Mouse (Mus musculus) stomach, embryonic 14.5 days (tissue): ENCODE measurements around the gene Prickle2. TPM values are rescaled to one million over a fixed set of nuclear protein-coding genes. Genes with fewer than 3 reads are reported as not detected.

Experiments used
- ATAC-seq: fragments of 200-750 bp; cut with Nextera tagmentation; 2 replicates; pipeline ENCODE4 v1.8.0; 2017; ENCODE audit warnings: low read depth, moderate TSS enrichment; ENCODE audit not compliant: insufficient number of reproducible peaks, insufficient read depth, low FRiP score
- H3K27ac ChIP-seq: fragments of 300-500 bp; sonication (generic); 2 replicates; pipeline ENCODE4 v1.5.1; 2014; ENCODE audit warnings: mild to moderate bottlenecking, low read length, moderate library complexity, mixed read lengths
- H3K27me3 ChIP-seq: fragments of 300-500 bp; sonication (generic); 2 replicates; pipeline ENCODE4 v1.6.1; 2014; ENCODE audit warnings: low read length, control low read depth, mixed read lengths; ENCODE audit not compliant: control insufficient read depth, insufficient read depth
- H3K36me3 ChIP-seq: fragments of 300-500 bp; sonication (generic); 2 replicates; pipeline ENCODE4 v1.6.1; 2014; ENCODE audit warnings: mild to moderate bottlenecking, control low read depth, low read length, moderate library complexity, mixed read lengths; ENCODE audit not compliant: control insufficient read depth, insufficient read depth
- H3K4me1 ChIP-seq: fragments of 300-500 bp; sonication (generic); 2 replicates; pipeline ENCODE4 v1.6.1; 2014; ENCODE audit warnings: low read length, control low read depth, mixed read lengths; ENCODE audit not compliant: control insufficient read depth, insufficient read depth
- H3K4me2 ChIP-seq: fragments of 300-500 bp; sonication (generic); replicated peaks from 2 replicates; pipeline ENCODE4 v1.6.1; 2014; ENCODE audit warnings: low read depth, low read length, control low read depth
- H3K4me3 ChIP-seq: fragments of 300-500 bp; sonication (generic); 2 replicates; pipeline ENCODE4 v1.5.1; 2014; ENCODE audit warnings: low read depth, low read length, control low read depth
- H3K9ac ChIP-seq: fragments of 300-500 bp; sonication (generic); replicated peaks from 2 replicates; pipeline ENCODE4 v1.6.1; 2014; ENCODE audit warnings: low read depth, mild to moderate bottlenecking, control low read depth, low read length, moderate library complexity, mixed read lengths
- H3K9me3 ChIP-seq: fragments of 300-500 bp; sonication (generic); 2 replicates; pipeline ENCODE4 v1.6.1; 2016; ENCODE audit warnings: low read depth, low read length, control low read depth; ENCODE audit not compliant: control insufficient read depth
- WGBS: fragments of 180-500 bp; shearing (Covaris S2); extraction: QIAGEN DNeasy Blood & Tissue Kit; methylation state at CpG from one replicate; pipeline ENCODE4 v1.1.7; 2014; 5-methylcytosine and 5-hydroxymethylcytosine counted together
- polyA plus RNA-seq: library from polyadenylated mRNA; unstranded; fragments of >200 nt; fragmentation: Nextera tagmentation; extraction: Ambion mirVana; gene quantifications from 2 replicates; pipeline ENCODE4 v1.2.1, GENCODE M21; 2014

Prickle2 gene
- polyA plus RNA-seq, 1 experiment from 2014 or later: 13.4 TPM

DNA sequence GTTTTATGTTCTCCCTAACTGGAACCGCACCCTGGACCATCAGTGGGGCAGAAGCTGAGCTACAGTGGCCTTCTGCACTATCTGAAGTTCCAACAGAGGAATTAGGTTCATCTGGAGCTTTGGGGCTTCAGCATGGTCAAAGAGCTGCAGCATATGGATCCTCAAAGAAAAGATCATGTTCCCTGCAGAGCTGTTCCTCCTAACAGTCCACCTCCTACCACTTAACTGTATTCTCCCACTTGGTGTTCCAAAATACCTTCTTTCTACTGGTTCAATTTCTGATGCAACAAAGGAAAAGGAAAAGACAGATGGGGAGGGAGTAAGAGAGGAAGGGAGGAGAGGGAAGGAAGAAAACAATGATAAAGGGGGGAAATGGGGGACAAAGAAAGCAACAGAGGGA is 56.9 kb downstream of the Prickle2 start:
- Histone ChIP-seq H3K9ac (no peak overlapping the region), H3K4me1 (no peaks in the 10 kb centered on the region), H3K36me3 (no peaks in the 10 kb centered on the region), H3K27ac (no peak overlapping the region), H3K27me3 (no peaks in the 10 kb centered on the region), H3K4me3 (no peak overlapping the region), H3K9me3 (no peaks in the 10 kb centered on the region), H3K4me2 (no peak overlapping the region)
- 90% methylated on average over 1 of the region's 1 CpGs for WGBS
- no peak for ATAC-seq

DNA sequence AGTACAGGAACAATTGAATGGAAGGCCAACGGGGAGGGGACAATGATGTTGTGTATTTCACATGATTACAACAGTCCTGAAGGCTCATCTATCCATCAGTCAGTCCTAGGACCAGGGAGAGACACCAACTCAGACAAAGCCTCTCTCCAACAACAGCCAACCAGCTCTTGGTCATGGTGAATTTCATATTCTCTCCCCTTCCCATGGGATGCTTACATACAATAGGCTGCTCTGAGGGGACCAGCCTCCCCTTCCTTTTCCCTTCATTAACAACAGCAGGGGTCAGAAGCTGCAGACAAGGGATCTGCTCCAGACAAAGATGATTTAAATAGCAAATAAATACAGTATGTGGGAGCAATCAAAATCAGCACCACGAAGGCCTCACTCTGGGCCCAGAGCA is 57.4 kb downstream of the Prickle2 start:
- no peaks in the 10 kb centered on the region for H3K4me1 ChIP-seq
- H3K4me3 ChIP-seq: no peak overlapping the region
- no peaks in the 10 kb centered on the region for H3K27me3 ChIP-seq
- H3K36me3 ChIP-seq: no peaks in the 10 kb centered on the region
- H3K27ac ChIP-seq: no peak overlapping the region
- WGBS: 56% methylated on average over 2 of the region's 2 CpGs
- no peak for ATAC-seq
- no peak overlapping the region for H3K9ac ChIP-seq
- H3K4me2 ChIP-seq: no peak overlapping the region
- H3K9me3 ChIP-seq: no peaks in the 10 kb centered on the region

DNA sequence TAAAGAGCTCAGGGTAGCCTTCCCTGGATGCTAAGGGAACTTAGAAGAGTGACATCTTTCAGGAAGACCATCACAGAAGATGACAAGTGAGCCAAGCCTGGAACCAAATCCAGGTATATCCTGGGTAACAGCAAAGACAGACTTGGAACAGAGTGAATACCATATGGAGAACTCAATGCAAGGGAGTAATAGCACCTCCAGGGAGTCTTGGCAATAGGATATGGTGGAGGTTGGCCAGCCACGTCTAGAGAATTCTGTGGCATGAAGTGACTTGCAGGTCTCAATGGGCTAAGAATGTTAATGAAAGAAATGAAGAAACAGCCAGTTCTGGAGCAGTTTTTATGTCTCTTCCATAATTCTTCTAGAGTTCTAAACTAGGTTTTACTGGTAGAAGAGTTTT is 63.0 kb downstream of the Prickle2 start:
- Histone ChIP-seq H3K36me3 (no peaks in the 10 kb centered on the region), H3K4me3 (no peak overlapping the region), H3K4me1 (no peaks in the 10 kb centered on the region), H3K27me3 (no peaks in the 10 kb centered on the region), H3K4me2 (no peak overlapping the region), H3K27ac (no peak overlapping the region), H3K9ac (no peak overlapping the region), H3K9me3 (no peaks in the 10 kb centered on the region)
- WGBS: 90% methylated on average over 1 of the region's 1 CpGs
- no peak for ATAC-seq

DNA sequence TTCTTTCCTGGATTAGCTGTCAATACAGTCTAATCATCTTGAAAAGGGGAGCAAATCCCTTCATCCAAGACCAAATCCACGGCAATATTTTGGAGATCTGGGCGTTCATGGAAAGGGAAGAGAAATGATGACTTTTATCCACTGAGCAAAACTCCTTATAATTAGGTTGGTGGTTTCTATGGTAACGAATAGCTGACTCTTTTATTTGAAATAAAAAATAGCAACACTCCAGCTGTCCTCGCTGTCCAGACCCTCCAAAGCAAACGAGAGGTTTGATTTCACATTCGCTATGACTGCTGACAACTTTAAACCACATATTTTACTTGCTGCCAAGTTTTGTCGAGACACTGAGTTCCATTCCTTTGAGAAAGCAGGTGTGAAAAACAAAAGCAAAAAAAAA is 64.0 kb downstream of the Prickle2 start:
- no peak for ATAC-seq
- H3K4me1 ChIP-seq: no peaks in the 10 kb centered on the region
- no peak overlapping the region for H3K4me2 ChIP-seq
- H3K9me3 ChIP-seq: no peaks in the 10 kb centered on the region
- H3K36me3 ChIP-seq: no peaks in the 10 kb centered on the region
- no peaks in the 10 kb centered on the region for H3K27me3 ChIP-seq
- no peak overlapping the region for H3K4me3 ChIP-seq
- WGBS: 49% methylated on average over 7 of the region's 7 CpGs
- H3K9ac ChIP-seq: no peak overlapping the region
- no peak overlapping the region for H3K27ac ChIP-seq

DNA sequence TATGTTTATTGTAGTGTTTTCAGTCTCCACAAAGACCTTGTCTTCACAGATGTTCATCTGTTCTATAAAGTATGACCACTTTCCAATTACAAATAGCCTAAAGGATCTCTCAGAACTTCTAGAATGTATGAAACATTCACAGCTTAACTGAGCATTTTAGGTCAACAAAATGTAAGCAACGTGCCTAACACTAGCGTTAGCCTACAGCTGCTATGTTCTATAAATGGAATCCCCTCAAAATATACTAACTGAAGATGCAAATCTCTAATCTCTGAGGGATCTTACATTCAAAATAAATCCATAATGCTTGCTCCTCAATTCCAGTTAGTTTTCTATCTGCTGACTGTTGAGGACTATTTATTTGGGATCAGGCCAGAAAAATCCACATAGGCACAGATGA is 65.1 kb downstream of the Prickle2 start:
- H3K4me3 ChIP-seq: no peak overlapping the region
- no peaks in the 10 kb centered on the region for H3K9me3 ChIP-seq
- H3K36me3 ChIP-seq: no peaks in the 10 kb centered on the region
- no peak overlapping the region for H3K27ac ChIP-seq
- WGBS: 65% methylated on average over 2 of the region's 2 CpGs
- H3K4me1 ChIP-seq: no peaks in the 10 kb centered on the region
- H3K27me3 ChIP-seq: no peaks in the 10 kb centered on the region
- no peak overlapping the region for H3K4me2 ChIP-seq
- H3K9ac ChIP-seq: no peak overlapping the region
- ATAC-seq: no peak

DNA sequence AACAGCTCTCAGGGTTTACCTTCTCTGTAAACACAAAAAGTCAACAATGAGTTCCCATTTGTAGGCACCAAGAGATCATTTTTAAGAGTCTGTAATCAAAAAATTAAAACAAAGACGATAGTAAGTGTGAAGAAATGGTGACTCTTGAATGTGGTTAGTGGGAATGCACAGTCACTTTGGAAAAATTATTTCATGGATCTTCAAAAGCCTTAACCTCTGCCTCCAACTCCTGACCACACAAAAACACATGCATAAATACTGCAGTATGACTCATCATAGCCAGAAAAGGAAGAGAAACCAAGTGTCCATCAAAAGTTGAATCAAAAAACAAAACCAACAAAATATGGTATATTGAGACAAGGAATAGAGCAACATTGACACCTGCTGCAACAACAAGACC is 69.5 kb downstream of the Prickle2 start:
- 49% methylated on average over 1 of the region's 1 CpGs for WGBS
- ATAC-seq: no peak
- H3K9me3 ChIP-seq: no peaks in the 10 kb centered on the region

DNA sequence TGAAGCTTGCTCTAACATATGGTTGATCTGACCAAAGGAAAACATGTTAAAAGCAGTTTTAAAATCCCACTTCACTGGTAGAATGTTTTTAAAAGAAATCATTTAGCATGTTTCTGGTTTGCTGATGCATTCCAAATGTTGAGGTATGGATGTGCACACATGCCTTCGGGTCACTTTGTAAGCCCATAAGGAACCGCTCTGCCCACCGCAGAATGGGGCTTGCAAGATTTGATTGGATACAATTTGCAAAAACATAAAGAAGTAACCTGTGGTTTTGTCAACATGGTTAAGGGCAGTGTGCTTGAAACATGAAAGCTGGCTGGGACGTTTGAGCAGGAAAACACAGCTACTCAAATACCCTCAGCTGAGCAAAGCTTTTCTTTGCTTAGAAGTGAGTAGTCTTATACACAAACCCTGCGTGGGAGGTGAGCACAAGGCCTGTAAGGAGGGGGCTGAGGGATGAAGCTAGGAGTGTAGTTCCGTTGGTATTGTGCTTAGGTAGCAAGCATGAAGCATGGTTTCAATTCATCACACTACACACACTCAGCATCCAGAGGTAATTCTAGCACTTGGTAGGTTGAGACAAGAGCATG is 71.0 kb downstream of the Prickle2 start:
- 55% methylated on average over 6 of the region's 6 CpGs for WGBS
- ATAC-seq: no peak

More for the DNA sequence above, 69.5 kb downstream of the Prickle2 start:
- no peaks in the 10 kb centered on the region for H3K27me3 ChIP-seq
- H3K4me3 ChIP-seq: no peak overlapping the region
- no peak overlapping the region for H3K4me2 ChIP-seq
- no peaks in the 10 kb centered on the region for H3K36me3 ChIP-seq
- H3K9ac ChIP-seq: no peak overlapping the region
- H3K27ac ChIP-seq: no peak overlapping the region
- no peaks in the 10 kb centered on the region for H3K4me1 ChIP-seq

DNA sequence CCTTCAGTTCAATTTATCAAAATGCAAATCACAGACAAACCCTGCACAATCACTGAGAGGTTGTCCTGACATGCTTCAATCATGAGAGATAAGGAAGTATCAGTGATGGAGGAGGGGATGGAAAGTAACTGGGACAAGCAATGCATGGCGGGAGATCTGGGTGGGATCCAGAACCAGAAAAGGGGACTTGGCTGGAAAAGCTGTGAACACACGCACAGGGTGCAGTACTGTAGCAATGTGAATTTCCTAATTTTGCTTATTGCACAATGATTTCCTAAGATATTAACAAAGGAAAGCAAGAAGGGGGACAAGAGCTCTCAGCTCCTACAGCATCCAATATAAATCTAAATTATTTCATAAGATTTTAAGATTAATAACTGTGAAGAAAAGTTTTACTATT is 75.0 kb downstream of the Prickle2 start:
- Histone ChIP-seq H3K9ac (no peak overlapping the region), H3K27me3 (no peaks in the 10 kb centered on the region), H3K36me3 (no peaks in the 10 kb centered on the region), H3K27ac (no peak overlapping the region), H3K9me3 (no peaks in the 10 kb centered on the region), H3K4me2 (no peak overlapping the region), H3K4me3 (no peak overlapping the region), H3K4me1 (no peaks in the 10 kb centered on the region)
- no peak for ATAC-seq
- WGBS: 95% methylated on average over 2 of the region's 2 CpGs

More for the DNA sequence above, 71.0 kb downstream of the Prickle2 start:
- H3K27ac ChIP-seq: no peak overlapping the region
- no peak overlapping the region for H3K9ac ChIP-seq
- H3K4me1 ChIP-seq: no peaks in the 10 kb centered on the region
- H3K9me3 ChIP-seq: no peaks in the 10 kb centered on the region
- H3K4me2 ChIP-seq: no peak overlapping the region
- H3K36me3 ChIP-seq: no peaks in the 10 kb centered on the region
- H3K4me3 ChIP-seq: no peak overlapping the region
- H3K27me3 ChIP-seq: no peaks in the 10 kb centered on the region

DNA sequence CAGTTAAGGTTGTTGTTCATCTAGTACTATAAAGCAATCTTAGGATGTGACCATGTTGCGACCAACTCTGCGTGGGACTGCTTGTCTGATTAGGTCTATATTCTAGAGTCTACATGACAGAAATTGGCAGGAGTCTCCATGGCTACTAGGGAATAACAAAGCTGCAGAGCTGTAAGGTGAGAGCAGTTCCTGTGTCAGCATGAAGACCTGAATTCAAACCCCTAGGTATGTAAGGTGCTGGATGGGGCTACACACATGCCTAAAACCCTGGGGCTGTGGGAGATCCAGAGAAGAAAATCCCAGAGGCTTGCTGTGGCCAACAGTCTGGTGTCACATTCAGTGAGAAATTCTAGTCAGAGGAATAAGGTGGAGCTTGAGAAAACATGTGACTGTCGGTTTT is 78.2 kb downstream of the Prickle2 start:
- H3K9ac ChIP-seq: no peak overlapping the region
- H3K9me3 ChIP-seq: no peaks in the 10 kb centered on the region
- no peaks in the 10 kb centered on the region for H3K27me3 ChIP-seq
- no peak overlapping the region for H3K27ac ChIP-seq
- no peak for ATAC-seq
- no peaks in the 10 kb centered on the region for H3K4me1 ChIP-seq
- WGBS: 89% methylated on average over 3 of the region's 3 CpGs
- H3K4me3 ChIP-seq: no peak overlapping the region
- no peaks in the 10 kb centered on the region for H3K36me3 ChIP-seq
- no peak overlapping the region for H3K4me2 ChIP-seq
